Mouse (Mus musculus): ENCODE results near the gene Soga1. TPM values are rescaled to one million over a fixed set of nuclear protein-coding genes. Genes with fewer than 3 reads are reported as not detected.

Soga1 gene
- total RNA-seq (2021): 10 to 100 TPM; 32.4 to 34.1 TPM
- long read RNA-seq, full-length matches to known transcripts: 2 of 8 reads
- long read RNA-seq, partial matches to known transcripts: 4 of 8 reads
- long read RNA-seq, other reads (novel, unspliced or antisense): 2 of 8 reads

- DNase-seq (ENCODE audit: low spot score in 2 of 2): peak; percentile 78
Observed at GRCm38 (mm10) chr2:157078793-157079700, at the start of gene Soga1. Gene Soga1, minus strand, starts transcription at chr2:157079254.

- peak in 1 of 2 experiments; percentile 25 for DNase-seq (ENCODE audit: low spot score in 2 of 2)
Observed at GRCm38 (mm10) chr2:157128072-157128471, 49.0 kb upstream of the Soga1 start.

- no peak for DNase-seq (ENCODE audit: low spot score in 2 of 2)
Observed at GRCm38 (mm10) chr2:157127370-157127769, 48.3 kb upstream of the Soga1 start.

GRCm38 (mm10) chr2:157125246-157125645 lies 46.2 kb upstream of the Soga1 start:
- DNase-seq (ENCODE audit: low spot score in 2 of 2): no peak

- no peak for DNase-seq (ENCODE audit: low spot score in 2 of 2)
Observed at GRCm38 (mm10) chr2:157121766-157122165, 42.7 kb upstream of the Soga1 start.

- DNase-seq (ENCODE audit: low spot score in 2 of 2): no peak
Observed at GRCm38 (mm10) chr2:157119075-157119474, 40.0 kb upstream of the Soga1 start.

GRCm38 (mm10) chr2:157118556-157118955 lies 39.5 kb upstream of the Soga1 start:
- no peak for DNase-seq (ENCODE audit: low spot score in 2 of 2)

- peak in 1 of 2 experiments; percentile 31 for DNase-seq (ENCODE audit: low spot score in 2 of 2)
Observed at GRCm38 (mm10) chr2:157116964-157117363, 37.9 kb upstream of the Soga1 start.

- no peak for DNase-seq (ENCODE audit: low spot score in 2 of 2)
Observed at GRCm38 (mm10) chr2:157108236-157108635, 29.2 kb upstream of the Soga1 start.

GRCm38 (mm10) chr2:157104454-157104853 lies 25.4 kb upstream of the Soga1 start:
- DNase-seq (ENCODE audit: low spot score in 2 of 2): no peak

- no peak for DNase-seq (ENCODE audit: low spot score in 2 of 2)
Observed at GRCm38 (mm10) chr2:157102256-157102655, 23.2 kb upstream of the Soga1 start.

- no peak for DNase-seq (ENCODE audit: low spot score in 2 of 2)
Observed at GRCm38 (mm10) chr2:157101650-157102049, 22.6 kb upstream of the Soga1 start.

GRCm38 (mm10) chr2:157100319-157100605 lies 21.2 kb upstream of the Soga1 start:
- no peak for DNase-seq (ENCODE audit: low spot score in 2 of 2)

- DNase-seq (ENCODE audit: low spot score in 2 of 2): no peak
Observed at GRCm38 (mm10) chr2:157099532-157100318, 20.7 kb upstream of the Soga1 start.

GRCm38 (mm10) chr2:157095005-157095755 lies 16.1 kb upstream of the Soga1 start:
- DNase-seq (ENCODE audit: low spot score in 2 of 2): peak; percentile 47 to 76

GRCm38 (mm10) chr2:157092024-157092423 lies 13.0 kb upstream of the Soga1 start:
- peak in 1 of 2 experiments; percentile 36 for DNase-seq (ENCODE audit: low spot score in 2 of 2)

GRCm38 (mm10) chr2:157087536-157088317 lies 8.7 kb upstream of the Soga1 start:
- DNase-seq (ENCODE audit: low spot score in 2 of 2): peak in 1 of 2 experiments; percentile 54

GRCm38 (mm10) chr2:157086796-157087195 lies 7.7 kb upstream of the Soga1 start, which contains the start of gene Tldc2:
Gene Tldc2, plus strand, starts transcription at chr2:157087055.
- DNase-seq (ENCODE audit: low spot score in 2 of 2): no peak

GRCm38 (mm10) chr2:157084831-157085585 lies 6.0 kb upstream of the Soga1 start:
- no peak for DNase-seq (ENCODE audit: low spot score in 2 of 2)

GRCm38 (mm10) chr2:157081960-157082359 lies 2.9 kb upstream of the Soga1 start:
- DNase-seq (ENCODE audit: low spot score in 2 of 2): no peak
